Mouse (Mus musculus) thymus, adult 18-20 months (tissue): ENCODE measurements around the gene Fap.

Experiments used
- DNase-seq, 2 experiments: peaks; one replicate each; pipeline ENCODE4 v3.0.0; 2022; ENCODE audit warnings: mixed read lengths in 2 of 2

Gene Fap

GRCm38 (mm10) chr2:62573753-62574159, at the start of gene Fap:
Gene Fap, minus strand, starts transcription at chr2:62574075.
- no peak for DNase-seq

GRCm38 (mm10) chr2:62623024-62623441, 49.2 kb upstream of the Fap start:
- DNase-seq: no peak

GRCm38 (mm10) chr2:62619679-62620078, 45.8 kb upstream of the Fap start:
- DNase-seq: no peak

- no peak for DNase-seq
Measured at GRCm38 (mm10) chr2:62618934-62619341, 45.1 kb upstream of the Fap start.

GRCm38 (mm10) chr2:62613133-62613532, 39.3 kb upstream of the Fap start:
- no peak for DNase-seq

GRCm38 (mm10) chr2:62606205-62606604, 32.3 kb upstream of the Fap start:
- DNase-seq: no peak

- DNase-seq: no peak
Measured at GRCm38 (mm10) chr2:62603530-62603929, 29.7 kb upstream of the Fap start.

- DNase-seq: no peak
Measured at GRCm38 (mm10) chr2:62596586-62596985, 22.7 kb upstream of the Fap start.

GRCm38 (mm10) chr2:62594491-62594890, 20.6 kb upstream of the Fap start:
- no peak for DNase-seq

- no peak for DNase-seq
Measured at GRCm38 (mm10) chr2:62591555-62591954, 17.7 kb upstream of the Fap start.

- DNase-seq: no peak
Measured at GRCm38 (mm10) chr2:62589333-62589732, 15.5 kb upstream of the Fap start.

GRCm38 (mm10) chr2:62585769-62586168, 11.9 kb upstream of the Fap start:
- no peak for DNase-seq

- no peak for DNase-seq
Measured at GRCm38 (mm10) chr2:62574962-62575361, 1.1 kb upstream of the Fap start.

- DNase-seq: no peak
Measured at GRCm38 (mm10) chr2:62574250-62574649, 375 bp upstream of the Fap start.

- DNase-seq: no peak
Measured at GRCm38 (mm10) chr2:62573099-62573752, 649 bp downstream of the Fap start.

- no peak for DNase-seq
Measured at GRCm38 (mm10) chr2:62564687-62565086, 9.2 kb downstream of the Fap start.

- no peak for DNase-seq
Measured at GRCm38 (mm10) chr2:62562661-62563485, 11.0 kb downstream of the Fap start.

- DNase-seq: no peak
Measured at GRCm38 (mm10) chr2:62557417-62557816, 16.5 kb downstream of the Fap start.

GRCm38 (mm10) chr2:62556349-62556748, 17.5 kb downstream of the Fap start:
- no peak for DNase-seq

GRCm38 (mm10) chr2:62549659-62550058, 24.2 kb downstream of the Fap start:
- no peak for DNase-seq

- no peak for DNase-seq
Measured at GRCm38 (mm10) chr2:62549131-62549530, 24.7 kb downstream of the Fap start.

- no peak for DNase-seq
Measured at GRCm38 (mm10) chr2:62548104-62548503, 25.8 kb downstream of the Fap start.

GRCm38 (mm10) chr2:62535483-62535882, 38.4 kb downstream of the Fap start:
- DNase-seq: no peak

GRCm38 (mm10) chr2:62531065-62531464, 42.8 kb downstream of the Fap start:
- no peak for DNase-seq
